Mouse (Mus musculus) hindbrain, postnatal 0 days (tissue): ENCODE measurements around the gene Il17ra. TPM values are rescaled to one million over a fixed set of nuclear protein-coding genes. Genes with fewer than 3 reads are reported as not detected.

ENCODE experiments used
- ATAC-seq: fragments of 200-750 bp; cut with Nextera tagmentation; 2 replicates; pipeline ENCODE4 v1.8.0; 2017; ENCODE audit warnings: mild to moderate bottlenecking, moderate TSS enrichment, moderate library complexity
- DNase-seq: peaks from one replicate; pipeline ENCODE4 v3.0.0-alpha.2; 2015; ENCODE audit warnings: low spot score
- H3K27ac ChIP-seq: fragments of 300-500 bp; sonication (generic); 2 replicates; pipeline ENCODE4 v1.5.1; 2014; ENCODE audit warnings: mild to moderate bottlenecking
- H3K27me3 ChIP-seq: fragments of 300-500 bp; sonication (generic); 2 replicates; pipeline ENCODE4 v1.6.1; 2014; ENCODE audit warnings: low read length, mixed read lengths; ENCODE audit not compliant: insufficient read depth
- H3K36me3 ChIP-seq: fragments of 300-500 bp; sonication (generic); 2 replicates; pipeline ENCODE4 v1.6.1; 2014; ENCODE audit warnings: low read length, mixed read lengths; ENCODE audit not compliant: insufficient read depth
- H3K4me1 ChIP-seq: fragments of 300-500 bp; sonication (generic); 2 replicates; pipeline ENCODE4 v1.6.1; 2014; ENCODE audit warnings: antibody characterized with exemption, low read length, mixed read lengths; ENCODE audit not compliant: insufficient read depth
- H3K4me2 ChIP-seq: fragments of 300-500 bp; sonication (generic); 2 replicates; pipeline ENCODE4 v1.6.1; 2014; ENCODE audit warnings: low read depth, mild to moderate bottlenecking, low read length, moderate library complexity, mixed read lengths
- H3K4me3 ChIP-seq: fragments of 300-500 bp; sonication (generic); 2 replicates; pipeline ENCODE4 v1.5.1; 2014; ENCODE audit warnings: low read length
- H3K9ac ChIP-seq: fragments of 300-500 bp; sonication (generic); replicated peaks from 2 replicates; pipeline ENCODE4 v1.6.1; 2014; ENCODE audit warnings: mild to moderate bottlenecking, low read length, moderate library complexity, mixed read lengths
- H3K9me3 ChIP-seq: fragments of 300-500 bp; sonication (generic); 2 replicates; pipeline ENCODE4 v1.6.1; 2016; ENCODE audit warnings: low read length, mixed read lengths
- CTCF ChIP-seq: IDR thresholded peaks from 2 replicates; pipeline ENCODE4 v1.5.1; 2016; ENCODE audit warnings: antibody characterized with exemption, control low read depth, low read depth
- WGBS: fragments of 180-500 bp; shearing (Covaris S2); extraction: QIAGEN DNeasy Blood & Tissue Kit; methylation state at CpG from one replicate; pipeline ENCODE4 v1.1.7; 2014; 5-methylcytosine and 5-hydroxymethylcytosine counted together
- polyA plus RNA-seq: library from polyadenylated mRNA; unstranded; fragments of >200 nt; fragmentation: Nextera tagmentation; extraction: Ambion mirVana; gene quantifications from 2 replicates; pipeline ENCODE4 v1.2.1, GENCODE M21; 2015
- total RNA-seq: library from RNA; depleted of rRNA; stranded (reverse); fragments of >200 nt; gene quantifications from 2 replicates; pipeline ENCODE4 v1.2.3, GENCODE M21; 2014

The Il17ra gene
- total and polyA plus RNA-seq, 2 experiments from 2014 or later, result 5.8 to 10.6 TPM

DNA sequence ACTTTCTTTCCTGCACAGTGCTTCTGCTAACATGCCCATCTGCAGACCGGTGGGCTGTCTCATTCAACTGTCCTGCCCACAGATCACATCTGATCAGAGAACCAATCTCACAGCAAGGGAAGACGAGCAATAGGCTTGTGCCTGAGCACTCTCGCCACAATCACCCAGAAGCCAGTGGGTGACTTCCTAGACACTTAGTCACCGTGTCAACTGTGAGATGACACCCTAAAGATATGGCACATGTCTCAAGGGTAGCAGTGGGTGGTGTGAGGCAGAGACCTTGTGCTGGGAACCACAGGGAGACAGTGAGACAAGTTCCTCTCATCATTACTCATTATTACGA lies 10.0 kb upstream of the Il17ra start:
- DNase-seq, result no peak
- H3K4me2 ChIP-seq, result no peak overlapping the region
- 82% methylated on average over 5 of the region's 5 CpGs for WGBS
- H3K27ac ChIP-seq, result no peak overlapping the region
- TF ChIP-seq CTCF, result no peak
- no peaks in the 10 kb centered on the region for H3K4me1 ChIP-seq
- no peak overlapping the region for H3K9ac ChIP-seq
- ATAC-seq, result no peak
- no peaks in the 10 kb centered on the region for H3K9me3 ChIP-seq
- H3K4me3 ChIP-seq, result no peak overlapping the region
- H3K27me3 ChIP-seq, result no peaks in the 10 kb centered on the region
- no peaks in the 10 kb centered on the region for H3K36me3 ChIP-seq

DNA sequence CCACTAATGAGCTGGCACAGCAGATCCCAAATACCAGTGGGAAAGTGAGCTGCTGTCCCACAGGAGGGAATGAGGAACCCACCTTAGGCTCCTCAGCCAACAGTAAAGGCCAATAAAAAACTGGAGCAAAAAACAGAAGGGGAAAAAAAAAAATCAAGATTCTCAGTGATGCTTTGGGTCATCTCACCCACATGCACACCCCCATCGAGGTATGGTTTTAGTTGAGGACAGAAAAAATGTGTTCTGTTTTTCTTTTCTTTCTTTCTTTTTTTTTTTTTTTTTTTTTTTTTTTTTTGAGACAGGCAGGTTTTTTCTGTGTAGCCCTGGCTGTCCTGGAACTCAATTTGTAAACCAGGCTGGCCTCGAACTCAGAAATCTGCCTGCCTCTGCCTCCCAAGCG lies 9.5 kb upstream of the Il17ra start:
- Histone ChIP-seq H3K27me3 (no peaks in the 10 kb centered on the region), H3K9ac (no peak overlapping the region), H3K36me3 (no peaks in the 10 kb centered on the region), H3K4me2 (no peak overlapping the region), H3K4me1 (no peaks in the 10 kb centered on the region), H3K9me3 (no peaks in the 10 kb centered on the region), H3K4me3 (no peak overlapping the region), H3K27ac (no peak overlapping the region)
- WGBS, result 90% methylated on average over 3 of the region's 3 CpGs
- DNase-seq, result no peak
- ATAC-seq, result no peak
- TF ChIP-seq CTCF, result no peak

DNA sequence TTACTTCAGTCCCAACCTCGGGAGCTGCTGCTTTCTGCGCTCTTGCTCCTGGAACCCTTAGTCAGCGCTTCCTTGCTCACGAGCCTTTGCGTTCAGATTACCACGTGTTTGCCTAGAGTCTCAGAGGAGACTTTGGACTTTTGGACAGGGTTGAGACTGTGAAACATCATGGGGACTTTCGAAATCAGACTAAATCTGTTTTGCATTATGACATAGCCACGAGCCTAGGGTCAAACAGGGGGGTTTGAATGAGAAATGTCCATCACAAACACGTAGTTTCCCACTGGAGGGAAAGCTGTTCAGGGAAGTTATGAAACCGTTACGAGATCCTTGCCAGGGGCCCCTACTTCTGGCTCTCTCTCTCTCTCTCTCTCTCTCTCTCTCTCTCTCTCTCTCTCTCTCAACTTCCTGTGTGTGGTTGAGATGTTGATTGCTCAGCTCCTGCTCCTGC lies 8.4 kb upstream of the Il17ra start:
- Histone ChIP-seq H3K4me2 (no peak overlapping the region), H3K9ac (no peak overlapping the region), H3K27ac (no peak overlapping the region), H3K27me3 (no peaks in the 10 kb centered on the region), H3K36me3 (no peaks in the 10 kb centered on the region), H3K9me3 (no peaks in the 10 kb centered on the region), H3K4me3 (no peak overlapping the region), H3K4me1 (no peaks in the 10 kb centered on the region)
- DNase-seq (no peak), ATAC-seq (no peak)
- no peak for TF ChIP-seq CTCF
- WGBS, result 62% methylated on average over 11 of the region's 11 CpGs

DNA sequence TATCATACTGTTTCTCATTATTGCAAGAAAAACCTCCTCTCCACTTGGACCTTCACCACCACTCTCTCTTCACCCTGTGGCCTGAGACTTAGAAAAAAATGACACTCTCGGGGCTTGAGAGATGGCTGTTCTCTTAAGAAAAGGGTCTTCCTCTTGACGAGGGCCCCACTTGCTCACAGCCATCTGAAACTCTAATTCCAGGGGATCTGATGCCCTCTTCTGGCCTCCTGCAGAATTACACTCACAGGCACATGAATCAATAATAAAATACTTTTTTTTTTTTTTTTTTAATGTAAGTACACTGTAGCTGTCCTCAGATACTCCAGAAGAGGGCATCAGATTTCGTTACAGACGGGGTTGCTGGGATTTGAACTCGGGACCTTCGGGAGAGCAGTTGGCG lies 6.0 kb upstream of the Il17ra start:
- Histone ChIP-seq H3K9ac (no peak overlapping the region), H3K27ac (no peak overlapping the region), H3K4me1 (no peaks in the 10 kb centered on the region), H3K4me2 (no peak overlapping the region), H3K4me3 (no peak overlapping the region), H3K36me3 (no peaks in the 10 kb centered on the region), H3K9me3 (no peaks in the 10 kb centered on the region), H3K27me3 (no peaks in the 10 kb centered on the region)
- DNase-seq, result no peak
- 65% methylated on average over 7 of the region's 7 CpGs for WGBS
- peak; percentile 43 for TF ChIP-seq CTCF
- ATAC-seq, result no peak

DNA sequence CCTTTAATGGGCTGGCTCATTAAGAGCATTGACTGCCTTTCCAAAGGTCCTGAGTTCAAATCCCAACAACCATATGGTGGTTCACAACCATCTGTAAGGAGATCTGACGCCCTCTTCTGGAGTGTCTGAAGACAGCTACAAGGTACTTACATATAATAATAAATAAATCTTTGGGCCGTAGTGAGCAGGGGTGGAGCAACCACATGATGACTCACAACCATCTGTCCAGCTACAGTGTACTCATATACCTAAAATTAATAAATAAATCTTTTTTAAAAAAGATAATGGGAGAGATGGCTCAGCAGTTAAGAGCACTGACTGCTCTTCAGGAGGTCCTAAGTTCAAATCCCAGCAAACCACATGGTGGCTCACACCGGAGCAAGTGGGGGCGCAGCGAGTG lies 5.3 kb upstream of the Il17ra start:
- Histone ChIP-seq H3K9ac (no peak overlapping the region), H3K4me2 (no peak overlapping the region), H3K4me1 (no peaks in the 10 kb centered on the region), H3K4me3 (no peak overlapping the region), H3K36me3 (no peaks in the 10 kb centered on the region), H3K27me3 (no peaks in the 10 kb centered on the region), H3K9me3 (no peaks in the 10 kb centered on the region), H3K27ac (no peak overlapping the region)
- DNase-seq (no peak), ATAC-seq (no peak)
- WGBS, result 95% methylated on average over 5 of the region's 5 CpGs
- TF ChIP-seq CTCF, result no peak

DNA sequence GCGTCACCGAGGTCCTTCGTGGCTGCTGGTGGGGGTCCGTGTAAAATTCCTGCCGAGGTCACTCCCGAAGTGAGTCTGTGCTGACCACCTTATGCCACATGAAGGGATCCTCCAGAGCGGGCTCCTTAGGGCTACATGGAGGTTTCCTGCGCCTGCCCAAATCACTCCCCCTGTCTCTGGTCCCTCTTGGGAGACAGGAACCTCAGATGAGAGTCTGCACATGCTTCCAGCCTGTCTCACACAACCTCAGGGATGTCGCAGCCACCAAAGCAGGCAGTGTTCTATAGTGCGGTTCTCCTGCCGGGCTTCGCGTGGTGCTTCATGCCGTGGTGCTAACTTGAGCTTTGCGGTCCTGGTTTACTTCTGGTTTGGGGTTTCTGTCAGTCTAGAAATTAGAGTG lies 1.8 kb upstream of the Il17ra start:
- no peak for DNase-seq
- 73% methylated on average over 15 of the region's 15 CpGs for WGBS
- H3K36me3 ChIP-seq, result no peaks in the 10 kb centered on the region
- H3K27me3 ChIP-seq, result no peaks in the 10 kb centered on the region
- no peak overlapping the region for H3K4me2 ChIP-seq
- no peaks in the 10 kb centered on the region for H3K9me3 ChIP-seq
- no peak overlapping the region for H3K27ac ChIP-seq
- no peak for TF ChIP-seq CTCF
- H3K9ac ChIP-seq, result no peak overlapping the region
- no peaks in the 10 kb centered on the region for H3K4me1 ChIP-seq
- no peak for ATAC-seq
- no peak overlapping the region for H3K4me3 ChIP-seq

DNA sequence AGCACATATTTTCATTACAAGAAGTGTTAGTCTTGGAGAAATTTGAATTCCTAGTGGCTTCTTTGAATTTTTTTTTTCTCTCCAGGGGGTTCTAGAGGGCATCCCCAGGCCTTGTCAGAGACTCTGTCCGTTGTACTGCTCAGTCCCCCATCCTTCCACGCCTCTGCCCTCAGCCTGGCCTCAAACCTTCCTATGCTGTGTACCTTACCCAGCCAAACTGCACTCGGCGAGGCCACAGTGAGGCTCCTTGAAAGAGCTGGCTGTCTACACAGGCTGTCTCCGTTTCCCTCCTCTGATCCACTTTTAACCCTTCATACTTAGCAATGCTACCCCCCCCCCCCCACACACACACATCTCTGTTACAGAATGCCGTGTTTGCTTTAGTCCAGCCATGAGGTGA lies 796 bp upstream of the Il17ra start:
- no peaks in the 10 kb centered on the region for H3K27me3 ChIP-seq
- ATAC-seq (no peak), DNase-seq (no peak)
- H3K4me3 ChIP-seq, result no peak overlapping the region
- H3K9ac ChIP-seq, result no peak overlapping the region
- no peak overlapping the region for H3K27ac ChIP-seq
- no peak for TF ChIP-seq CTCF
- WGBS, result 59% methylated on average over 6 of the region's 6 CpGs
- no peaks in the 10 kb centered on the region for H3K36me3 ChIP-seq
- H3K4me2 ChIP-seq, result no peak overlapping the region
- H3K9me3 ChIP-seq, result no peaks in the 10 kb centered on the region
- H3K4me1 ChIP-seq, result no peaks in the 10 kb centered on the region
